26 mouse cellular contexts compared by ENCODE assay signal in the genomic region with DNA sequence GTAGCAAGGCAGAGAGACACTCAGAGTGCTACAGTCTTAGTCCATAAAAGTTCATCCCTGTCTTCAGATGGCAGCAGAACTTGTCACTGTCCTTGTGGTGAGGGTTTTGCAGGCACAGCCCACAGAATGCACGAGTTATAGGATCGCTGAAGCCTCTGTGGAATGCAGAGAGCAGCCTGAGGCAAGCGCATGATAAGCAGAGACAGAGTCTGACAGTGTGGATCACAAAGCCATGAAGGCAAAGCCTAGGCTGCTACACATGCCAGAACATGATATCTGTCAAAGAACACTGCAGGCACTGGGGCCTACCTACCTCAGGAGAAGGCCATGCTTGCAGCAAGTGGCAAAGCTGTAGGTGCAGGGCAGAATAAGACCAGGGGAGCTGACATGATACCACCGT. TPM values are rescaled to one million over a fixed set of nuclear protein-coding genes. Genes with fewer than 3 reads are reported as not detected.
A peak's percentile ranks its signal among the peaks of the same experiment; 100 is the strongest.
DNase-seq lines count a peak whose midpoint lies in the region; ATAC-seq and TF ChIP-seq lines count a peak whose summit lies in the region.
"Had no signal": no experiment of that assay in that cellular context is flagged by ENCODE, and none has a peak within 500 bp of the region (broad histone marks: within the 10 kb centered on the region; RNA-seq: fewer than 3 reads in every experiment).

No protein-coding gene starts in this region.

- no peaks in the 10 kb centered on the region for H3K4me1 ChIP-seq in heart, postnatal 0 days (ENCODE audit: control insufficient read depth, insufficient read depth)
- no peaks in the 10 kb centered on the region for H3K4me1 ChIP-seq in embryonic facial prominence, embryonic 11.5 days (ENCODE audit: control insufficient read depth, insufficient read depth, low read length)
- H3K4me1 ChIP-seq in stomach, embryonic 15.5 days: no peaks in the 10 kb centered on the region
- H3K4me1 ChIP-seq in forebrain, embryonic 10.5 days: no peaks in the 10 kb centered on the region
- H3K4me1 ChIP-seq: forebrain, embryonic 13.5 days; hindbrain, embryonic 15.5 days; limb, embryonic 12.5 days; midbrain, embryonic 10.5 days had no signal

- TF ChIP-seq CTCF in heart, postnatal 0 days (IDR thresholded peaks at IDR 0.05; ENCODE audit: low read depth): no peak

- H3K4me2 ChIP-seq in heart, postnatal 0 days (ENCODE audit: low read depth, low read length): no peak overlapping the region
- H3K4me2 ChIP-seq in embryonic facial prominence, embryonic 11.5 days (ENCODE audit: low read depth, low read length): no peak overlapping the region
- no peak overlapping the region for H3K4me2 ChIP-seq in stomach, embryonic 15.5 days
- H3K4me2 ChIP-seq: forebrain, embryonic 13.5 days; hindbrain, embryonic 15.5 days; limb, embryonic 12.5 days had no signal

- H3K27ac ChIP-seq in heart, postnatal 0 days (ENCODE audit: low read depth): peak overlapping the region; percentile 7; the same call in 1 of the 2 replicates
- no peak overlapping the region for H3K27ac ChIP-seq in embryonic facial prominence, embryonic 11.5 days (replicated peaks; ENCODE audit: low read depth, low read length)
- H3K27ac ChIP-seq in stomach, embryonic 15.5 days: no peak overlapping the region
- H3K27ac ChIP-seq in forebrain, embryonic 10.5 days: no peak overlapping the region
- H3K27ac ChIP-seq: forebrain, embryonic 13.5 days; hindbrain, embryonic 15.5 days; limb, embryonic 12.5 days; midbrain, embryonic 10.5 days had no signal

- H3K27me3 ChIP-seq in heart, postnatal 0 days (ENCODE audit: control insufficient read depth, insufficient read depth, low read length): no peaks in the 10 kb centered on the region
- H3K27me3 ChIP-seq in embryonic facial prominence, embryonic 11.5 days (ENCODE audit: control insufficient read depth, insufficient read depth, low read length): no peaks in the 10 kb centered on the region
- no peaks in the 10 kb centered on the region for H3K27me3 ChIP-seq in stomach, embryonic 15.5 days (replicated peaks)
- no peaks in the 10 kb centered on the region for H3K27me3 ChIP-seq in forebrain, embryonic 10.5 days (ENCODE audit: poor library complexity, severe bottlenecking)
- H3K27me3 ChIP-seq: forebrain, embryonic 13.5 days; hindbrain, embryonic 15.5 days; limb, embryonic 12.5 days; Patski had no signal

- ATAC-seq in frontal cortex, adult (ENCODE audit: low TSS enrichment): 0 out of 2 replicates have a peak, but pooled peaks have one; percentile 10
- ATAC-seq in heart, postnatal 0 days (ENCODE audit: insufficient read depth, low read depth): peak; percentile 67; the same call in 1 of the 2 replicates
- ATAC-seq in embryonic facial prominence, embryonic 11.5 days (replicated peaks; ENCODE audit: insufficient number of reproducible peaks, low FRiP score, low TSS enrichment, low read depth): peak; percentile 62; the same call in 1 of the 2 replicates
- peak; percentile 50; the same call in 1 of the 2 replicates for ATAC-seq in stomach, embryonic 15.5 days (ENCODE audit: insufficient read depth, low FRiP score, low read depth)
- ATAC-seq: CD4-positive, CD25-positive, alpha-beta regulatory T cell, adult 4 months; forebrain, embryonic 13.5 days; Patski had no signal

- H3K9me3 ChIP-seq in heart, postnatal 0 days (replicated peaks; ENCODE audit: control insufficient read depth, low read length): no peaks in the 10 kb centered on the region
- no peaks in the 10 kb centered on the region for H3K9me3 ChIP-seq in embryonic facial prominence, embryonic 11.5 days (replicated peaks; ENCODE audit: control insufficient read depth, low read length)
- H3K9me3 ChIP-seq in stomach, embryonic 15.5 days: no peaks in the 10 kb centered on the region
- H3K9me3 ChIP-seq in forebrain, embryonic 10.5 days: no peaks in the 10 kb centered on the region
- H3K9me3 ChIP-seq: forebrain, embryonic 13.5 days; hindbrain, embryonic 15.5 days; limb, embryonic 12.5 days; midbrain, embryonic 10.5 days had no signal

- no peak for TF ChIP-seq EP300 in heart, postnatal 0 days (IDR thresholded peaks at IDR 0.05; ENCODE audit: low read depth)

- no peak overlapping the region for H3K9ac ChIP-seq in heart, postnatal 0 days (replicated peaks; ENCODE audit: low read depth, low read length)
- H3K9ac ChIP-seq in embryonic facial prominence, embryonic 11.5 days (replicated peaks; ENCODE audit: low read length): no peak overlapping the region
- H3K9ac ChIP-seq in stomach, embryonic 15.5 days: no peak overlapping the region
- H3K9ac ChIP-seq: forebrain, embryonic 13.5 days; hindbrain, embryonic 15.5 days; limb, embryonic 12.5 days had no signal

- H3K4me3 ChIP-seq in heart, postnatal 0 days (ENCODE audit: low read depth, low read length): no peak overlapping the region
- H3K4me3 ChIP-seq in embryonic facial prominence, embryonic 11.5 days (ENCODE audit: low read depth, low read length): no peak overlapping the region
- H3K4me3 ChIP-seq in stomach, embryonic 15.5 days (replicated peaks): no peak overlapping the region
- H3K4me3 ChIP-seq in forebrain, embryonic 10.5 days: no peak overlapping the region
- H3K4me3 ChIP-seq: forebrain, embryonic 13.5 days; hindbrain, embryonic 15.5 days; limb, embryonic 12.5 days; midbrain, embryonic 10.5 days had no signal

- peaks cover 15% of the 10 kb centered on the region; the same call in 1 of the 2 replicates for H3K36me3 ChIP-seq in heart, postnatal 0 days (replicated peaks; ENCODE audit: control insufficient read depth, insufficient read depth, low read length)
- H3K36me3 ChIP-seq in embryonic facial prominence, embryonic 11.5 days (replicated peaks; ENCODE audit: control insufficient read depth, insufficient read depth, low read depth, low read length): no peaks in the 10 kb centered on the region
- H3K36me3 ChIP-seq in stomach, embryonic 15.5 days: no peaks in the 10 kb centered on the region
- peaks cover 24% of the 10 kb centered on the region for H3K36me3 ChIP-seq in forebrain, embryonic 10.5 days (replicated peaks)

- no peak for DNase-seq in frontal cortex, postnatal 25 days (ENCODE audit: low spot score in 2 of 2)
- DNase-seq in heart, postnatal 0 days (ENCODE audit: low spot score): peak; percentile 21
- DNase-seq in heart, adult 18-20 months: no peak
- DNase-seq in embryonic facial prominence, embryonic 11.5 days (ENCODE audit: low spot score): peak; percentile 36
- no peak for DNase-seq in adrenal gland, adult 2 months
- no peak for DNase-seq in forebrain, embryonic 10.5 days (ENCODE audit: extremely low spot score, low spot score)
- DNase-seq: adrenal gland, postnatal 25 days; cerebellum, adult 11 months; cerebellum, postnatal 10 days; gastrocnemius, postnatal 25 days; heart, postnatal 4 days; right cerebral cortex, postnatal 25 days had no signal

- WGBS in heart, postnatal 0 days: 33% methylated on average over 4 of the region's 4 CpGs
- 71% methylated on average over 4 of the region's 4 CpGs for whole genome bisulfite sequencing in embryonic facial prominence, embryonic 11.5 days
- WGBS in stomach, embryonic 15.5 days: 75% methylated on average over 4 of the region's 4 CpGs
- 82% methylated on average over 4 of the region's 4 CpGs for WGBS in forebrain, embryonic 10.5 days

RNA-seq across cellular contexts. Expression of gene Nsun3, which starts 12.8 kb away (rescaled TPM):
- total RNA-seq in heart, postnatal 0 days (2014; rRNA removed; ENCODE audit: low replicate concordance): 6.7 and 7.9 TPM in 2 replicates
- polyA plus RNA-seq in heart, postnatal 0 days (2015; fragmentation: Nextera tagmentation; extraction: Ambion mirVana): 5.1 and 6.6 TPM in 2 replicates
- 1 to 10 TPM; 4.8 to 7.0 TPM for total RNA-seq in heart, adult 18-20 months (2021)
- polyA plus RNA-seq in embryonic facial prominence, embryonic 11.5 days (2014; fragmentation: Nextera tagmentation; extraction: Ambion mirVana): 5.8 and 8.8 TPM in 2 replicates
- polyA plus RNA-seq in stomach, embryonic 15.5 days (2015; fragmentation: Nextera tagmentation; extraction: Ambion mirVana): 8.9 and 10.2 TPM in 2 replicates
- 10 to 100 TPM in 1 of 2 experiments, 1 to 10 TPM in 1; 8.7 to 14.2 TPM for total RNA-seq in adrenal gland, adult 2 months (2021)
- 3.9 and 4.3 TPM in 2 replicates for polyA plus RNA-seq in adrenal gland, adult 2 months (2012; rRNA removed)
- 9.3 and 9.5 TPM in 2 replicates for polyA plus RNA-seq in forebrain, embryonic 10.5 days (2016; fragmentation: Nextera tagmentation; extraction: Ambion mirVana)

RNA-seq across cellular contexts. Expression of gene Stx19, which starts 15.1 kb away (rescaled TPM):
- not detected in 2 replicates for total RNA-seq in heart, postnatal 0 days (2014; rRNA removed; ENCODE audit: low replicate concordance)
- polyA plus RNA-seq in heart, postnatal 0 days (2015; fragmentation: Nextera tagmentation; extraction: Ambion mirVana): 0.07 and 0.18 TPM in 2 replicates
- total RNA-seq in heart, adult 18-20 months (2021): not detected
- polyA plus RNA-seq in embryonic facial prominence, embryonic 11.5 days (2014; fragmentation: Nextera tagmentation; extraction: Ambion mirVana): 0.31 and 0.40 TPM in 2 replicates
- polyA plus RNA-seq in stomach, embryonic 15.5 days (2015; fragmentation: Nextera tagmentation; extraction: Ambion mirVana): 4.2 and 4.5 TPM in 2 replicates
- total RNA-seq in adrenal gland, adult 2 months (2021): not detected
- not detected in 2 replicates for polyA plus RNA-seq in adrenal gland, adult 2 months (2012; rRNA removed)
- 0.30 and 0.39 TPM in 2 replicates for polyA plus RNA-seq in forebrain, embryonic 10.5 days (2016; fragmentation: Nextera tagmentation; extraction: Ambion mirVana)
- total RNA-seq: adrenal gland, postnatal 25 days; ES-E14; gastrocnemius, postnatal 25 days; heart, postnatal 4 days; layer of hippocampus, postnatal 10 days; left cerebral cortex, adult 8-10 months; midbrain, postnatal 0 days had no signal
- polyA plus RNA-seq: large intestine, adult 2 months; spleen, adult 2 months had no signal

RNA-seq across cellular contexts. Expression of gene Arl13b, which starts 47.4 kb away (rescaled TPM):
- 4.7 and 7.1 TPM in 2 replicates for total RNA-seq in heart, postnatal 0 days (2014; rRNA removed; ENCODE audit: low replicate concordance)
- polyA plus RNA-seq in heart, postnatal 0 days (2015; fragmentation: Nextera tagmentation; extraction: Ambion mirVana): 8.8 and 8.9 TPM in 2 replicates
- 1 to 10 TPM; 8.8 to 9.1 TPM for total RNA-seq in heart, adult 18-20 months (2021)
- polyA plus RNA-seq in embryonic facial prominence, embryonic 11.5 days (2014; fragmentation: Nextera tagmentation; extraction: Ambion mirVana): 19.9 and 22.6 TPM in 2 replicates
- polyA plus RNA-seq in stomach, embryonic 15.5 days (2015; fragmentation: Nextera tagmentation; extraction: Ambion mirVana): 18.0 and 20.1 TPM in 2 replicates
- 10 to 100 TPM; 10.1 to 11.3 TPM for total RNA-seq in adrenal gland, adult 2 months (2021)
- polyA plus RNA-seq in adrenal gland, adult 2 months (2012; rRNA removed): 3.6 and 5.6 TPM in 2 replicates
- 15.3 and 16.4 TPM in 2 replicates for polyA plus RNA-seq in forebrain, embryonic 10.5 days (2016; fragmentation: Nextera tagmentation; extraction: Ambion mirVana)

RNA-seq across cellular contexts. Expression of gene Pros1, which starts 54.7 kb away (rescaled TPM):
- total RNA-seq in heart, postnatal 0 days (2014; rRNA removed; ENCODE audit: low replicate concordance): 16.4 and 31.8 TPM in 2 replicates
- polyA plus RNA-seq in heart, postnatal 0 days (2015; fragmentation: Nextera tagmentation; extraction: Ambion mirVana): 16.2 and 17.9 TPM in 2 replicates
- 10 to 100 TPM; 15.4 to 17.6 TPM for total RNA-seq in heart, adult 18-20 months (2021)
- polyA plus RNA-seq in embryonic facial prominence, embryonic 11.5 days (2014; fragmentation: Nextera tagmentation; extraction: Ambion mirVana): 24.1 and 26.1 TPM in 2 replicates
- 32.5 TPM in 2 replicates for polyA plus RNA-seq in stomach, embryonic 15.5 days (2015; fragmentation: Nextera tagmentation; extraction: Ambion mirVana)
- 10 to 100 TPM; 47.8 to 70.5 TPM for total RNA-seq in adrenal gland, adult 2 months (2021)
- polyA plus RNA-seq in adrenal gland, adult 2 months (2012; rRNA removed): 6.9 and 8.9 TPM in 2 replicates
- 16.9 and 17.0 TPM in 2 replicates for polyA plus RNA-seq in forebrain, embryonic 10.5 days (2016; fragmentation: Nextera tagmentation; extraction: Ambion mirVana)

Comparison
In these comparisons a context has a peak if more than half of its experiments do, and no peak if none do; other contexts are left out.
1. DNase-seq: peak in heart, postnatal 0 days (single experiment) and embryonic facial prominence, embryonic 11.5 days (single experiment); none in frontal cortex, postnatal 25 days (0 of 2), heart, adult 18-20 months (0 of 2), adrenal gland, adult 2 months (single experiment) and forebrain, embryonic 10.5 days (single experiment).
2. ATAC-seq: peak in every context shown above with its lines; median percentile 67 in heart, postnatal 0 days; 62 in embryonic facial prominence, embryonic 11.5 days; 50 in stomach, embryonic 15.5 days; 10 in frontal cortex, adult.